Comparison of ENCODE assay signal across 8 mouse cellular contexts in genomic region chr11:110399240-110400150, GRCm38 (mm10). TPM values are rescaled to one million over a fixed set of nuclear protein-coding genes. Genes with fewer than 3 reads are reported as not detected.
DNase-seq lines count a peak whose midpoint lies in the region; ATAC-seq and TF ChIP-seq lines count a peak whose summit lies in the region.

No protein-coding gene starts in this region.

- no peak overlapping the region for H3K27ac ChIP-seq in cerebellum, adult 2 months (ENCODE audit: insufficient read depth, low read length)
- no peak overlapping the region for H3K27ac ChIP-seq in liver, embryonic 11.5 days (ENCODE audit: low read depth, low read length)
- no peak overlapping the region for H3K27ac ChIP-seq in stomach, postnatal 0 days (replicated peaks)

- 2% methylated on average over 15 of the region's 15 CpGs for WGBS in cerebellum, adult 2 months
- WGBS in liver, embryonic 11.5 days, result 12% methylated on average over 15 of the region's 15 CpGs
- 5% methylated on average over 15 of the region's 15 CpGs for WGBS in stomach, postnatal 0 days

- H3K36me3 ChIP-seq in liver, embryonic 11.5 days (ENCODE audit: control insufficient read depth, insufficient read depth, low read length), result no peaks in the 10 kb centered on the region
- no peaks in the 10 kb centered on the region for H3K36me3 ChIP-seq in stomach, postnatal 0 days (ENCODE audit: control insufficient read depth, insufficient read depth, low read length)

- no peaks in the 10 kb centered on the region for H3K9me3 ChIP-seq in liver, embryonic 11.5 days (ENCODE audit: control insufficient read depth, low read length)
- no peaks in the 10 kb centered on the region for H3K9me3 ChIP-seq in stomach, postnatal 0 days (ENCODE audit: control insufficient read depth, low read length)

- peak; percentile 19 for ATAC-seq in liver, embryonic 11.5 days (replicated peaks; ENCODE audit: low FRiP score)
- ATAC-seq in stomach, postnatal 0 days (ENCODE audit: low FRiP score, low TSS enrichment), result no peak

- no peak for TF ChIP-seq EP300 in stomach, postnatal 0 days (optimal IDR thresholded peaks at IDR 0.05)

- TF ChIP-seq CTCF in cerebellum, adult 2 months (IDR thresholded peaks at IDR 0.05; ENCODE audit: borderline replicate concordance, insufficient read depth, low read depth, low read length), result no peak
- TF ChIP-seq CTCF in stomach, postnatal 0 days (IDR thresholded peaks at IDR 0.05; ENCODE audit: low read depth), result no peak

- H3K9ac ChIP-seq in liver, embryonic 11.5 days (ENCODE audit: low read depth, low read length), result peak overlapping the region; percentile 12
- H3K9ac ChIP-seq in stomach, postnatal 0 days (ENCODE audit: low read length), result peak overlapping the region; percentile 60

- no peak for DNase-seq in cerebellum, adult 2 months
- no peak for DNase-seq in cerebellum, adult 11-12 months
- DNase-seq in thymus, postnatal 14 days, result peak; percentile 56
- DNase-seq in thymus, postnatal 25 days, result no peak
- DNase-seq in liver, embryonic 11.5 days (ENCODE audit: low spot score), result no peak
- DNase-seq in stomach, postnatal 0 days (ENCODE audit: low spot score), result no peak
- no peak for DNase-seq in right cerebral cortex, postnatal 10 days (ENCODE audit: low spot score in 2 of 2)
- DNase-seq in kidney, postnatal 10 days, result no peak

- no peak for TF ChIP-seq POLR2A in cerebellum, adult 2 months (IDR thresholded peaks at IDR 0.05; ENCODE audit: borderline replicate concordance, insufficient read depth, low read length)

- no peaks in the 10 kb centered on the region for H3K4me1 ChIP-seq in cerebellum, adult 2 months (ENCODE audit: control insufficient read depth, insufficient read depth, low read length)
- H3K4me1 ChIP-seq in liver, embryonic 11.5 days (replicated peaks; ENCODE audit: control insufficient read depth, insufficient read depth, low read length), result peaks cover 6% of the 10 kb centered on the region; the same call in 1 of the 2 replicates
- H3K4me1 ChIP-seq in stomach, postnatal 0 days (replicated peaks; ENCODE audit: control insufficient read depth, insufficient read depth), result no peaks in the 10 kb centered on the region

- H3K4me2 ChIP-seq in liver, embryonic 11.5 days, result peak overlapping the region; percentile 66
- H3K4me2 ChIP-seq in stomach, postnatal 0 days (replicated peaks; ENCODE audit: low read depth), result peak overlapping the region; percentile 77

- peak overlapping the region; percentile 98 for H3K4me3 ChIP-seq in cerebellum, adult 2 months (replicated peaks; ENCODE audit: insufficient read depth, low read depth, low read length)
- peak overlapping the region; percentile 58 for H3K4me3 ChIP-seq in liver, embryonic 11.5 days (ENCODE audit: low read depth, low read length)
- peak overlapping the region; percentile 60 for H3K4me3 ChIP-seq in stomach, postnatal 0 days (ENCODE audit: low read depth, low read length)

- H3K27me3 ChIP-seq in cerebellum, adult 2 months (ENCODE audit: control insufficient read depth, insufficient read depth, low read length), result no peaks in the 10 kb centered on the region; the same call in 1 of the 2 replicates
- no peaks in the 10 kb centered on the region for H3K27me3 ChIP-seq in liver, embryonic 11.5 days (replicated peaks; ENCODE audit: control insufficient read depth, insufficient read depth, low read length)
- no peaks in the 10 kb centered on the region for H3K27me3 ChIP-seq in stomach, postnatal 0 days (ENCODE audit: control insufficient read depth, insufficient read depth, low read length)

RNA-seq across cellular contexts. Expression of gene Map2k6, which starts 0.6 kb away (rescaled TPM):
- 12.1 and 12.5 TPM in 2 replicates for polyA plus RNA-seq in cerebellum, adult 2 months (2012; rRNA removed)
- polyA plus RNA-seq in liver, embryonic 11.5 days (2014; fragmentation: Nextera tagmentation; extraction: Ambion mirVana), result 14.8 and 15.0 TPM in 2 replicates
- polyA plus RNA-seq in stomach, postnatal 0 days (2015; fragmentation: Nextera tagmentation; extraction: Ambion mirVana), result 6.0 and 7.8 TPM in 2 replicates
